ENCODE assay signal across 8 mouse cellular contexts in the genomic region with DNA sequence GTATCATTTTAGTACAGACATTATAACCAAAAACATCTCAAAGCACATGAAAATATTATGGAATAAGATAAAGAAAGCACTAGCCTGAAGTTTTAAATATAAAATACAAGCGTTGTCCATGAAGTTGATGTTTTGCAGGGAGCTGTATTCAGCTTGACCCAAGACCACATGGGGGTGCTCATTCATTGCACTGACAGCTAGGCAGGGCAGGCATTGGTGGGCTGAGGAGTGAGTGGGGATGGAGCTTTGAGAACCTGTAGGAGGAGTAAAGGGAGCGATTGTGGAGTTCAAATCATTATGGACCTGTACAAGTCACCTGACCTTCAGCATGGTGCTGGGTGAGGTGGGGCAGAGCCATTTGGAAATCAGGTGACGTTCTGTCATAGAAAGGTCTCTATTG. TPM values are rescaled to one million over a fixed set of nuclear protein-coding genes. Genes with fewer than 3 reads are reported as not detected.
DNase-seq lines count a peak whose midpoint lies in the region; ATAC-seq and TF ChIP-seq lines count a peak whose summit lies in the region.

No protein-coding gene starts in this region.

- H3K4me1 ChIP-seq in heart, embryonic 14.5 days (ENCODE audit: control insufficient read depth in 2 of 2, insufficient read depth in 2 of 2, low read length in 2 of 2): no peaks in the 10 kb centered on the region; a peak in 1 of 4 replicates
- H3K4me1 ChIP-seq in limb, embryonic 15.5 days: no peaks in the 10 kb centered on the region
- peaks cover 14% of the 10 kb centered on the region for H3K4me1 ChIP-seq in neural tube, embryonic 15.5 days

- peak; percentile 66; the same call in 1 of the 2 replicates for TF ChIP-seq CTCF in brain, embryonic 14.5 days (IDR thresholded peaks at IDR 0.05; ENCODE audit: borderline replicate concordance, extremely low read depth, insufficient read depth, insufficient read length)

- peak; percentile 31; the same call in 1 of the 2 replicates for ATAC-seq in heart, embryonic 14.5 days (ENCODE audit: insufficient number of reproducible peaks, insufficient read depth, low FRiP score, low read depth)
- 0 out of 2 replicates have a peak, but pooled peaks have one; percentile 52 for ATAC-seq in limb, embryonic 15.5 days (ENCODE audit: insufficient number of reproducible peaks, low FRiP score, low TSS enrichment, low read depth)
- ATAC-seq in neural tube, embryonic 15.5 days (ENCODE audit: low FRiP score): peak; percentile 85; the same call in 1 of the 2 replicates

- no peak for TF ChIP-seq POLR2A in brain, embryonic 14.5 days (IDR thresholded peaks at IDR 0.05; ENCODE audit: borderline replicate concordance, extremely low read depth, insufficient read depth, insufficient read length, poor library complexity, severe bottlenecking)

- no peaks in the 10 kb centered on the region for H3K9me3 ChIP-seq in heart, embryonic 14.5 days (ENCODE audit: control insufficient read depth, low read length)
- H3K9me3 ChIP-seq in limb, embryonic 15.5 days: no peaks in the 10 kb centered on the region
- H3K9me3 ChIP-seq in neural tube, embryonic 15.5 days (replicated peaks): no peaks in the 10 kb centered on the region

- no peak overlapping the region for H3K27ac ChIP-seq in heart, embryonic 14.5 days (replicated peaks in 1 of 2; ENCODE audit: control insufficient read depth in 1 of 2, insufficient read depth in 1 of 2, low read depth in 2 of 2, low read length in 2 of 2)
- no peak overlapping the region for H3K27ac ChIP-seq in limb, embryonic 15.5 days
- 0 out of 2 replicates have a peak overlapping the region, but pooled peaks have one; percentile 68 for H3K27ac ChIP-seq in neural tube, embryonic 15.5 days (replicated peaks)

- H3K36me3 ChIP-seq in heart, embryonic 14.5 days (ENCODE audit: control insufficient read depth, insufficient read depth, low read length): no peaks in the 10 kb centered on the region
- no peaks in the 10 kb centered on the region for H3K36me3 ChIP-seq in limb, embryonic 15.5 days
- H3K36me3 ChIP-seq in neural tube, embryonic 15.5 days: no peaks in the 10 kb centered on the region

- peak overlapping the region; percentile 73 for H3K4me2 ChIP-seq in heart, embryonic 14.5 days (ENCODE audit: low read length)
- H3K4me2 ChIP-seq in limb, embryonic 15.5 days: peak overlapping the region; percentile 50
- peak overlapping the region; percentile 59 for H3K4me2 ChIP-seq in neural tube, embryonic 15.5 days

- peak overlapping the region in 1 of 2 experiments; percentile 40; a peak in 2 of 4 replicates for H3K4me3 ChIP-seq in heart, embryonic 14.5 days (ENCODE audit: control insufficient read depth in 1 of 2, insufficient read depth in 1 of 2, low read depth in 1 of 2, low read length in 2 of 2)
- peak overlapping the region; percentile 36 for H3K4me3 ChIP-seq in limb, embryonic 15.5 days
- H3K4me3 ChIP-seq in neural tube, embryonic 15.5 days (replicated peaks): peak overlapping the region; percentile 39

- H3K9ac ChIP-seq in heart, embryonic 14.5 days (ENCODE audit: low read length): peak overlapping the region; percentile 62; the same call in 1 of the 2 replicates
- H3K9ac ChIP-seq in limb, embryonic 15.5 days: no peak overlapping the region
- no peak overlapping the region for H3K9ac ChIP-seq in neural tube, embryonic 15.5 days (replicated peaks)

- DNase-seq in heart, adult 11 months: peak; percentile 61
- no peak for DNase-seq in heart, adult 8-10 months (ENCODE audit: low spot score)
- DNase-seq in brain, embryonic 14.5 days (ENCODE audit: low read depth): peak; percentile 87
- no peak for DNase-seq in layer of hippocampus, adult 11-12 months (ENCODE audit: low spot score)
- no peak for DNase-seq in gastrocnemius, postnatal 4 days (ENCODE audit: low spot score in 2 of 2)

- 0 out of 2 replicates have a peak, but pooled peaks cover 3% of the 10 kb centered on the region for H3K27me3 ChIP-seq in heart, embryonic 14.5 days (ENCODE audit: control insufficient read depth, insufficient read depth, low read length)
- no peaks in the 10 kb centered on the region for H3K27me3 ChIP-seq in limb, embryonic 15.5 days
- H3K27me3 ChIP-seq in neural tube, embryonic 15.5 days (replicated peaks): no peaks in the 10 kb centered on the region; the same call in 1 of the 2 replicates

- WGBS in heart, embryonic 14.5 days: 33% methylated on average over 3 of the region's 3 CpGs
- 30% methylated on average over 3 of the region's 3 CpGs for WGBS in limb, embryonic 15.5 days
- WGBS in neural tube, embryonic 15.5 days: 20% methylated on average over 3 of the region's 3 CpGs

RNA-seq across cellular contexts. Expression of a gene that starts 14.1 kb away (rescaled TPM):
- total RNA-seq in heart, adult 8-10 months (2022): not detected
- 4.2 and 11.1 TPM in 2 replicates for polyA plus RNA-seq in brain, embryonic 14.5 days (2012; rRNA removed)
- polyA plus RNA-seq in heart, embryonic 14.5 days (2014; fragmentation: Nextera tagmentation; extraction: Ambion mirVana): 0.11 TPM in 1 of 2 replicates, not detected in the other
- 0.24 and 0.26 TPM in 2 replicates for polyA plus RNA-seq in limb, embryonic 15.5 days (2015; fragmentation: Nextera tagmentation; extraction: Ambion mirVana)
- polyA plus RNA-seq in neural tube, embryonic 15.5 days (2015; fragmentation: Nextera tagmentation; extraction: Ambion mirVana): 2.0 and 2.1 TPM in 2 replicates
- under 1 TPM; 0.31 to 0.37 TPM for total RNA-seq in gastrocnemius, postnatal 4 days (2021)

RNA-seq across cellular contexts. Expression of a gene that starts 24.8 kb away (rescaled TPM):
- total RNA-seq in heart, adult 8-10 months (2022): 1 to 10 TPM; 6.8 to 9.6 (median 7.5) TPM
- 42.6 and 43.8 TPM in 2 replicates for polyA plus RNA-seq in brain, embryonic 14.5 days (2012; rRNA removed)
- 9.2 and 10.4 TPM in 2 replicates for polyA plus RNA-seq in heart, embryonic 14.5 days (2014; fragmentation: Nextera tagmentation; extraction: Ambion mirVana)
- 10.5 and 10.9 TPM in 2 replicates for polyA plus RNA-seq in limb, embryonic 15.5 days (2015; fragmentation: Nextera tagmentation; extraction: Ambion mirVana)
- polyA plus RNA-seq in neural tube, embryonic 15.5 days (2015; fragmentation: Nextera tagmentation; extraction: Ambion mirVana): 15.1 and 19.8 TPM in 2 replicates
- total RNA-seq in gastrocnemius, postnatal 4 days (2021): 10 to 100 TPM; 11.0 to 11.4 TPM

Comparison
In these comparisons a context has a peak if more than half of its experiments do, and no peak if none do; other contexts are left out.
1. DNase-seq: peak in heart, adult 11 months (single experiment) and brain, embryonic 14.5 days (single experiment); none in heart, adult 8-10 months (single experiment), layer of hippocampus, adult 11-12 months (single experiment) and gastrocnemius, postnatal 4 days (0 of 2).
2. ATAC-seq: peak in every context shown above with its lines; median percentile 85 in neural tube, embryonic 15.5 days; 52 in limb, embryonic 15.5 days; 31 in heart, embryonic 14.5 days.
3. Peak in every context shown above with its lines, with median percentiles within 50 percentile points of each other: H3K4me2 ChIP-seq.